Mouse (Mus musculus): ENCODE measurements around the gene Supt20.

DNA sequence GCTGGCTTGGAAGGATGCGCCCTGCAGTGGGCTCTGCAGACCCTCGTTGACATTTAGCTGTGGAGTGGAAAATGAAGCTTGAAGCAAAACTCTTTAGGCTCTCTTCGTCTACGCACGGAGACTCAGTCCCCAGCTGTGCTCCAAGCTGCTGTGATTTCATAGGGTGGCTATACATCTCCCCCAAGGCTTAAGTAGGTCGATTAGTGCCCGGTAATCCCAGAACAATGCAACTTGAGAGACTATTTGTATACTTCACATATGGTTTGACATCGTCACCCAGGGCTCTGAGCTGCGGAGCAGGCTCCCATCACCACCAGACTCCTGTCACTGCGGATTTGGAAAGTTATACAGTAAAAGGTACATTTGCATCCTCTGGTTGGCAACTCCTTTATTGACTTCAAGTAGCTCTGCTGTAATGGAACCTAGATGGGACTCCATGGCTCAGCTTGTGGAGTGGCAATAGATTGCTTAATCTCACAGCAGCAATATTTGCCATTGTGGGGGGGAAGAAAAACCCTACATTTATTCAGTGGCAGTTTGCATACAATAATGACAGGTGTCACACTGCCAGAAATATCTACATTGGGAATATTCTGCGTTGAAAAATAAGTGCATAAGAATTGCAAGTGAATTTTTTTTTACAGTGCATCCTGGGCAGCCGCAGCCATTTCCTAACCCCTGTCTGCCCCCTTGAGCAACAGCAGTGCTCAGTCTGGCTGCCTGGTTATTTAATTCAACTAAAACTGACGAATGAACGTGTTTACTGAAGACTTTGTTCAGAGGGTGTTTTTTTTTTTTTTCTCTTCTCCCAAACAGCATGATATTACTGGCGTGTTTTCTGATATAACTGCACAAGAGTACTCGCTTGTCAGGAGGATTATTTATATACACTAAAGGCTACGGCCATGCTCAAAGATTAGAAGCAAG lies 77.0 kb downstream of the Supt20 start:
- TF ChIP-seq CTCF (IDR thresholded peaks at IDR 0.05; ENCODE audit: low read depth) (no peak), EP300 (IDR thresholded peaks at IDR 0.05; ENCODE audit: low read depth) (no peak)

Measured in liver, postnatal 0 days (tissue).